Mouse (Mus musculus) heart, embryonic 14.5 days (tissue): Measurements from ENCODE around the gene Ggt5. TPM values are rescaled to one million over a fixed set of nuclear protein-coding genes. Genes with fewer than 3 reads are reported as not detected.

Source experiments
- ATAC-seq: fragments of 200-750 bp; cut with Nextera tagmentation; 2 replicates; pipeline ENCODE4 v1.8.0; 2017; ENCODE audit warnings: low read depth, moderate TSS enrichment; ENCODE audit not compliant: insufficient number of reproducible peaks, insufficient read depth, low FRiP score
- H3K27ac ChIP-seq, 2 experiments: fragments of 200-500 bp in 1 of 2; fragments of 300-500 bp in 1 of 2; sonication (generic) in 1 of 2; replicated peaks in 1 of 2; 2 replicates each; pipeline ENCODE4 v1.5.1; 2012 to 2014; ENCODE audit warnings: low read depth in 2 of 2, low read length in 2 of 2, control low read depth in 1 of 2, mild to moderate bottlenecking in 1 of 2, mixed read lengths in 1 of 2; ENCODE audit not compliant: control insufficient read depth in 1 of 2, insufficient read depth in 1 of 2
- H3K27me3 ChIP-seq: fragments of 300-500 bp; sonication (generic); 2 replicates; pipeline ENCODE4 v1.6.1; 2014; ENCODE audit warnings: mild to moderate bottlenecking, low read length, control low read depth; ENCODE audit not compliant: control insufficient read depth, insufficient read depth
- H3K36me3 ChIP-seq: fragments of 300-500 bp; sonication (generic); 2 replicates; pipeline ENCODE4 v1.6.1; 2014; ENCODE audit warnings: mild to moderate bottlenecking, control low read depth, low read length, mixed read lengths; ENCODE audit not compliant: control insufficient read depth, insufficient read depth
- H3K4me1 ChIP-seq, 2 experiments: fragments of 200-500 bp in 1 of 2; fragments of 300-500 bp in 1 of 2; sonication (generic) in 1 of 2; 2 replicates each; pipeline ENCODE4 v1.6.1; 2012 to 2014; ENCODE audit warnings: low read length in 2 of 2, control low read depth in 1 of 2, mixed read lengths in 1 of 2; ENCODE audit not compliant: control insufficient read depth in 2 of 2, insufficient read depth in 2 of 2
- H3K4me2 ChIP-seq: fragments of 300-500 bp; sonication (generic); 2 replicates; pipeline ENCODE4 v1.6.1; 2014; ENCODE audit warnings: mild to moderate bottlenecking, low read length
- H3K4me3 ChIP-seq, 2 experiments: fragments of 200-500 bp in 1 of 2; fragments of 300-500 bp in 1 of 2; sonication (generic) in 1 of 2; 2 replicates each; pipeline ENCODE4 v1.5.1; 2012 to 2014; ENCODE audit warnings: low read length in 2 of 2, mild to moderate bottlenecking in 2 of 2, control low read depth in 1 of 2, low read depth in 1 of 2, moderate library complexity in 1 of 2; ENCODE audit not compliant: control insufficient read depth in 1 of 2, insufficient read depth in 1 of 2
- H3K9ac ChIP-seq: fragments of 300-500 bp; sonication (generic); 2 replicates; pipeline ENCODE4 v1.6.1; 2014; ENCODE audit warnings: mild to moderate bottlenecking, low read length
- H3K9me3 ChIP-seq: fragments of 300-500 bp; sonication (generic); 2 replicates; pipeline ENCODE4 v1.6.1; 2016; ENCODE audit warnings: low read length, control low read depth; ENCODE audit not compliant: control insufficient read depth
- whole genome bisulfite sequencing: fragments of 180-500 bp; shearing (Covaris S2); extraction: QIAGEN DNeasy Blood & Tissue Kit; methylation state at CpG from one replicate; pipeline ENCODE4 v1.1.7; 2014; 5-methylcytosine and 5-hydroxymethylcytosine counted together
- polyA plus RNA-seq: library from polyadenylated mRNA; unstranded; fragments of >200 nt; fragmentation: Nextera tagmentation; extraction: Ambion mirVana; gene quantifications from 2 replicates; pipeline ENCODE4 v1.2.1, GENCODE M21; 2014

The Ggt5 gene
- polyA plus RNA-seq, 1 experiment from 2014 or later = 7.6 TPM

GRCm38 (mm10) chr10:75568029-75568428 is 21.1 kb upstream of the Ggt5 start:
- Histone ChIP-seq H3K4me2 (peak overlapping the region; percentile 23; the same call in 1 of the 2 replicates), H3K9me3 (no peaks in the 10 kb centered on the region), H3K36me3 (no peaks in the 10 kb centered on the region), H3K4me1 (peaks cover 5 to 8% of the 10 kb centered on the region in 2 experiments; a peak in 1 of 4 replicates), H3K27ac (no peak overlapping the region), H3K4me3 (no peak overlapping the region), H3K9ac (no peak overlapping the region), H3K27me3 (peaks cover 18% of the 10 kb centered on the region)
- ATAC-seq = no peak
- 16% methylated on average over 5 of the region's 5 CpGs for WGBS

GRCm38 (mm10) chr10:75568441-75568840 is 20.7 kb upstream of the Ggt5 start:
- H3K9me3 ChIP-seq = no peaks in the 10 kb centered on the region
- peaks cover 18% of the 10 kb centered on the region for H3K27me3 ChIP-seq
- no peak overlapping the region for H3K27ac ChIP-seq
- no peak overlapping the region for H3K9ac ChIP-seq
- peaks cover 5 to 8% of the 10 kb centered on the region in 2 experiments; a peak in 1 of 4 replicates for H3K4me1 ChIP-seq
- peak overlapping the region; percentile 23; the same call in 1 of the 2 replicates for H3K4me2 ChIP-seq
- H3K36me3 ChIP-seq = no peaks in the 10 kb centered on the region
- no peak for ATAC-seq
- no peak overlapping the region for H3K4me3 ChIP-seq
- 10% methylated on average over 11 of the region's 11 CpGs for WGBS

- no peaks in the 10 kb centered on the region for H3K36me3 ChIP-seq
- H3K4me2 ChIP-seq = peak overlapping the region; percentile 23; the same call in 1 of the 2 replicates
- H3K4me3 ChIP-seq = no peak overlapping the region
- H3K27ac ChIP-seq = no peak overlapping the region
- peaks cover 15% of the 10 kb centered on the region for H3K27me3 ChIP-seq
- H3K9me3 ChIP-seq = no peaks in the 10 kb centered on the region
- no peak for ATAC-seq
- no peak overlapping the region for H3K9ac ChIP-seq
- peaks cover 5 to 8% of the 10 kb centered on the region in 2 experiments; a peak in 1 of 4 replicates for H3K4me1 ChIP-seq
- WGBS = 27% methylated on average over 4 of the region's 4 CpGs
Observed at GRCm38 (mm10) chr10:75568851-75569250, 20.3 kb upstream of the Ggt5 start.

GRCm38 (mm10) chr10:75570981-75571657 is 18.0 kb upstream of the Ggt5 start:
- Histone ChIP-seq H3K27me3 (peaks cover 8% of the 10 kb centered on the region), H3K4me3 (no peak overlapping the region), H3K4me2 (no peak overlapping the region), H3K9me3 (no peaks in the 10 kb centered on the region), H3K4me1 (peaks cover 5 to 8% of the 10 kb centered on the region in 2 experiments; a peak in 1 of 4 replicates), H3K27ac (no peak overlapping the region), H3K36me3 (no peaks in the 10 kb centered on the region), H3K9ac (no peak overlapping the region)
- WGBS = 25% methylated on average over 10 of the region's 10 CpGs
- ATAC-seq = no peak

- H3K27ac ChIP-seq = no peak overlapping the region
- whole genome bisulfite sequencing = 58% methylated on average over 9 of the region's 9 CpGs
- H3K36me3 ChIP-seq = no peaks in the 10 kb centered on the region
- H3K4me3 ChIP-seq = no peak overlapping the region
- peaks cover 8% of the 10 kb centered on the region for H3K27me3 ChIP-seq
- no peak overlapping the region for H3K9ac ChIP-seq
- ATAC-seq = no peak
- H3K4me2 ChIP-seq = no peak overlapping the region
- peaks cover 5 to 8% of the 10 kb centered on the region in 2 experiments; a peak in 1 of 4 replicates for H3K4me1 ChIP-seq
- H3K9me3 ChIP-seq = no peaks in the 10 kb centered on the region
Observed at GRCm38 (mm10) chr10:75571937-75572336, 17.2 kb upstream of the Ggt5 start.

- H3K4me1 ChIP-seq = peaks cover 5 to 7% of the 10 kb centered on the region in 2 experiments; a peak in 1 of 4 replicates
- H3K4me3 ChIP-seq = no peak overlapping the region
- H3K27ac ChIP-seq = no peak overlapping the region
- peaks cover 8% of the 10 kb centered on the region for H3K27me3 ChIP-seq
- ATAC-seq = no peak
- no peaks in the 10 kb centered on the region for H3K36me3 ChIP-seq
- H3K9me3 ChIP-seq = no peaks in the 10 kb centered on the region
- H3K9ac ChIP-seq = no peak overlapping the region
- no peak overlapping the region for H3K4me2 ChIP-seq
- WGBS = 74% methylated on average over 10 of the region's 10 CpGs
Observed at GRCm38 (mm10) chr10:75573181-75573580, 16.0 kb upstream of the Ggt5 start.

- ATAC-seq = no peak
- Histone ChIP-seq H3K4me1 (no peaks in the 10 kb centered on the region), H3K36me3 (no peaks in the 10 kb centered on the region), H3K4me2 (no peak overlapping the region), H3K9me3 (no peaks in the 10 kb centered on the region), H3K9ac (no peak overlapping the region), H3K27ac (no peak overlapping the region), H3K27me3 (peaks cover under 1% of the 10 kb centered on the region; the same call in 1 of the 2 replicates), H3K4me3 (no peak overlapping the region)
- WGBS = 83% methylated on average over 9 of the region's 9 CpGs
Observed at GRCm38 (mm10) chr10:75573965-75574364, 15.2 kb upstream of the Ggt5 start.
